Mouse (Mus musculus) ovary, postnatal 10 days (tissue): ENCODE measurements around the gene Tfe3.

Source experiments
- DNase-seq: peaks from one replicate; pipeline ENCODE4 v3.0.0; 2022; ENCODE audit warnings: low spot score

Tfe3 gene

DNA sequence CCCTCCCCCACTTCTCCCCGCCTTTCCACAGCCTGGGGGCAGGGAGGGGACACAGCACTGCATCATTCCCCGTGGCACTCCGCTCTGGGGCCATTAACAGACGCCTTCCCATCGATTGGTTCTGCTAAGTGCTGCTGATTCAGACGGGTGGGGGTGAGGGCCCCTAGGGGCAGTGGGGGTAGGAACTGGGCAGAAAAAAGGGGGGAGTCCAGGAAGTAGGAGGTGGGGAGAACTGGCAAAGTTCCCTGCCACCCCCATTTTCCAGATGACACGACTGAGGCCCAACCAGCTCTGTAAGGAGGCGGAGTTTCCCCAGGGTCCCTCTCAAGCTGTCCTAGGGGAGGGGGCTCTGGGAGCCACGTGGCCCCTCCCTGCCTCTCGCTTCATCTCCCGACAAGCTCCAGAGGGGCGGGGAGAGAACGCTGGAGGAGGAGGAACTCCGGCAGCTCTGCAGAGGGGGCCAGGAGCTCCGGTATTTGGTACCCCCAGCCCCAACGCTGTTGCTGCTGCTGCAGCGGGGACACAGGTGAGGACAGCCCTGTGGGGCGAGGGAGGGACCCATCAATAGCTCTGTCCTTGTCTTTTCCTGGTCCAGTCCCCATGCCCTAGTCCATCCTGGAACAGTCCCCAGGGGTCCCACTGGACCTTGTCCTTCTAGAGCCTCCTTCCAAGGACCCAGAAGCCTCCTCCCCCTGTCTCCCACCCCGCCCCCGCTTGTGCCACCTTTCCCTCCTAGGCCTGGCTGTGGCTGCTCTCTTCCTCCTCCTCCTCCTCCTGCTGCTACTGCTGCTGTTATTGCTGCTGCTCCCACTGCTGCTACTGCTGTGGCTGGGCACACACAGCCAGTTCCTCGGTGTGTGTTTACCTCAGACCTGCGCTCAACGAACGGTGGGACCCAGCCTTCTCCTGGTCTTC, 59.8 kb downstream of the Tfe3 start, which contains the start of gene Kcnd1:
Kcnd1 (plus strand) TSS at position 425 of the 915 bp plus-strand sequence.
- no peak for DNase-seq
